Mouse (Mus musculus): ENCODE results near the gene Gpnmb. TPM values are rescaled to one million over a fixed set of nuclear protein-coding genes. Genes with fewer than 3 reads are reported as not detected.

Gene Gpnmb
- polyA plus RNA-seq, 1 experiment from 2014 or later = 0.66 TPM

GRCm38 (mm10) chr6:49013023-49013422 is 23.3 kb upstream of the Gpnmb start:
- Histone ChIP-seq H3K9me3 (0 out of 2 replicates have a peak, but pooled peaks cover 4% of the 10 kb centered on the region), H3K9ac (no peak overlapping the region), H3K27ac (replicated peaks) (no peak overlapping the region), H3K4me2 (no peak overlapping the region), H3K4me1 (peaks cover 8% of the 10 kb centered on the region), H3K27me3 (replicated peaks) (no peaks in the 10 kb centered on the region), H3K36me3 (no peaks in the 10 kb centered on the region), H3K4me3 (no peak overlapping the region)
- no peak for ATAC-seq (ENCODE audit: extremely low read depth, insufficient number of reproducible peaks, low FRiP score, low TSS enrichment)
- 69% methylated on average over 4 of the region's 4 CpGs for WGBS

DNA sequence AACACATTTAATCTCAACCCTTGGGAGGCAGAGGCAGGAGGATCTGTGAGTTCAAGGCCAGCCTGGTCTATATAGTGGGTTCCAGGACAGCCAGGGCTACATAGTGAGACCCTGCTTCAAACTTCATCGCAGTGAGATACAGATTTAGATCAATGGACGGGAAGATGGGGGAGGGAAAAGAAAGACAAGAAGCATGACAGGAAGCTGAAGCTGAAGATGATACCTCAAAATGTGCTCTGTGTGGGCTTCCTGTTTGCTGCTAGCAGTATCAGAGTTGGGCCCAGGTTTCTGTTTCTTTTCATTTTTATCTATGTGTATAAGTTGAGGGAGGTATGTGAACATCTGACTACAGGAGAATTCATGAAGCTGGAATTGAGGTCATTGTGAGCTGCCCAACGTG is 22.9 kb upstream of the Gpnmb start:
- Histone ChIP-seq H3K9ac (no peak overlapping the region), H3K4me1 (peaks cover 4% of the 10 kb centered on the region), H3K36me3 (no peaks in the 10 kb centered on the region), H3K4me3 (no peak overlapping the region), H3K4me2 (no peak overlapping the region), H3K27ac (replicated peaks) (no peak overlapping the region), H3K9me3 (0 out of 2 replicates have a peak, but pooled peaks cover 4% of the 10 kb centered on the region), H3K27me3 (replicated peaks) (no peaks in the 10 kb centered on the region)
- no peak for ATAC-seq (ENCODE audit: extremely low read depth, insufficient number of reproducible peaks, low FRiP score, low TSS enrichment)
- 68% methylated on average over 3 of the region's 3 CpGs for WGBS

GRCm38 (mm10) chr6:49017150-49017549 is 19.2 kb upstream of the Gpnmb start:
- no peaks in the 10 kb centered on the region for H3K36me3 ChIP-seq
- H3K9me3 ChIP-seq = no peaks in the 10 kb centered on the region
- H3K4me2 ChIP-seq = no peak overlapping the region
- no peak overlapping the region for H3K4me3 ChIP-seq
- H3K9ac ChIP-seq = no peak overlapping the region
- H3K27me3 ChIP-seq (replicated peaks) = no peaks in the 10 kb centered on the region
- no peak for ATAC-seq (ENCODE audit: extremely low read depth, insufficient number of reproducible peaks, low FRiP score, low TSS enrichment)
- no peaks in the 10 kb centered on the region for H3K4me1 ChIP-seq
- H3K27ac ChIP-seq (replicated peaks) = no peak overlapping the region
- 40% methylated on average over 12 of the region's 12 CpGs for WGBS

GRCm38 (mm10) chr6:49019341-49019740 is 17.0 kb upstream of the Gpnmb start:
- H3K9ac ChIP-seq = no peak overlapping the region
- H3K4me1 ChIP-seq = no peaks in the 10 kb centered on the region
- H3K4me3 ChIP-seq = no peak overlapping the region
- H3K36me3 ChIP-seq = no peaks in the 10 kb centered on the region
- H3K9me3 ChIP-seq = no peaks in the 10 kb centered on the region
- no peak overlapping the region for H3K27ac ChIP-seq (replicated peaks)
- no peak overlapping the region for H3K4me2 ChIP-seq
- no peaks in the 10 kb centered on the region for H3K27me3 ChIP-seq (replicated peaks)
- WGBS = 90% methylated on average over 1 of the region's 1 CpGs
- ATAC-seq (ENCODE audit: extremely low read depth, insufficient number of reproducible peaks, low FRiP score, low TSS enrichment) = no peak

DNA sequence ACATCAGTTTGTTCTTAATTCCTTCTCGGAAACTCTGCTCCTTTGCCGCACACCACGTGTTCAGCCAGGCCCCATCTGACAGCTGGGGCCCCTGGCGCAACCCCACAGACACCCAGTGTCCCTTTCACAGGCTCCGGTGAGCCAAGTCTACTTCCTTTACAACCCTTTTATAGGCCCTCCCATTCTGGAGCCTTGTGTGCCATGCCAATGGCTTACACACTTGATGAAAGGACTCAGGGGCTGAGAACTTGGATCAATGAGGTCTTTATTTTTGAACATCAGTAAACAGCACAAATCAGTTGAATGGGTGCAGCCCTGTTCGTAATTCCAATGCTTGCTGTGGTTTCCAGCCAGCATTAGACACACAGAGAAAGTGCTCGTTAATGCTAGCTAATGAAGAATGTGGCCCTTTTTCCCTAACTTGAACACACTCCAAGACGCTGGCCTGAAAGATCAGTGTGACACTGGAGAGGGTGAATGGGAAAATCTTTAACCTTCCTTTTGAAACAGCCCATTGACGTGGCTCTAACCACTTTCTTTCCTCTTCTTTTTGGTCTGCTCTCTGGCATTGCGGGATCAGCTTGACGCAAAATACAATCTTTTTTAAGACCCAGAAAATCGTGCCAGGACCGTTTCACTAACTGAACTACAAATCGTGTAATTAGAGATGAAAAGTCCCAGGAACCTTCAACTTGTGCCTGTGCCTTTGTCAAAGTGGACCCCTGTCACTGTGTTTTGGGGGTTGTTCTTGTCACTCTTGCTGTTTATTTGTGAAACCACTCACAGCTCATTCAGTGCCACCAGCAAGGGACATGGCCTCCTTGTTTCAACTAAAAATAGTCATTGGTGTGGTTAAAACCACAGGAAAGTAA is 15.0 kb upstream of the Gpnmb start:
- H3K4me2 ChIP-seq = no peak overlapping the region
- ATAC-seq (ENCODE audit: extremely low read depth, insufficient number of reproducible peaks, low FRiP score, low TSS enrichment) = no peak
- H3K9ac ChIP-seq = no peak overlapping the region
- no peak overlapping the region for H3K27ac ChIP-seq (replicated peaks)
- 76% methylated on average over 14 of the region's 14 CpGs for WGBS
- no peak overlapping the region for H3K4me3 ChIP-seq
- H3K36me3 ChIP-seq = no peaks in the 10 kb centered on the region
- H3K4me1 ChIP-seq = no peaks in the 10 kb centered on the region
- no peaks in the 10 kb centered on the region for H3K27me3 ChIP-seq (replicated peaks)
- H3K9me3 ChIP-seq = no peaks in the 10 kb centered on the region

DNA sequence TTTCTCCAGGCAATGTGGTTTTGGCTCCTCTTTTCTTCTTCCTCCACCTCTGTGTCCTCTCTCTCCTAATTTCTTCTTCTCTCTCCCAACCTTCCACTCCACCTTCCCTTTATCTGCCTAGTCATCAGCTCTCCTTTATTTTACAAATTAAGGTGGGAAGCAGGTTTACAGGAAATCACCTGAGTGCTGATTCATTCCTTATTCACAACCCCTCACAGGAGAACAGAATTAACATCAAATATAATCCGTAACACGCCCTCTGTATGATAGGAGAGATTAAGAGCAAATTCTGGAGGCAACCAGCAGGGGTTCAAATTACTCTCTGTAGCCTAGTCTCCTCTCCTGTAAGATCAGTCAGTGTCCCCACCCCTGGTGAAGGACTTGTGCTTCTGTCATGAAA is 14.0 kb upstream of the Gpnmb start:
- H3K9ac ChIP-seq = no peak overlapping the region
- no peaks in the 10 kb centered on the region for H3K4me1 ChIP-seq
- H3K36me3 ChIP-seq = no peaks in the 10 kb centered on the region
- no peak overlapping the region for H3K4me2 ChIP-seq
- no peak for ATAC-seq (ENCODE audit: extremely low read depth, insufficient number of reproducible peaks, low FRiP score, low TSS enrichment)
- 82% methylated on average over 2 of the region's 2 CpGs for WGBS
- H3K9me3 ChIP-seq = no peaks in the 10 kb centered on the region
- no peak overlapping the region for H3K4me3 ChIP-seq
- H3K27ac ChIP-seq (replicated peaks) = no peak overlapping the region
- H3K27me3 ChIP-seq (replicated peaks) = no peaks in the 10 kb centered on the region

DNA sequence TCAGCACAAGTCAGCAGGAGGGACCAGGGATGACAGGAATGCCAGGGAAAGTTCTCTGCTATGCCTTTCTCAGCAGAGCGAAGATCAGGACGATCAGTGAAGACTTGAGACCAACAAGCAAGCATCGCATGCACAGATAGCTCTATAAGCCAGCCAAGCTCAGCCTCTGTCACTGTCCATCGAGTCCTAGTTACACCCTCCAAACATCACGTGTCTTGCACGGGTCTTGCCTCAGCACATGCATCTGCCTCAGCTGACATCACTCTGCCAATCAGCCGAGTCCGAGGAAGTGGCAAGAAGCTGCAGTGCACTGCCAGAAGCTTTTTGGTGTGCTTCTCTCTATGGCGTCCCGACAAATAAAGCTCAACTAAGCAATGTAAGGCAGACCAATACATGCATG is 13.0 kb upstream of the Gpnmb start:
- no peak overlapping the region for H3K27ac ChIP-seq (replicated peaks)
- no peak overlapping the region for H3K4me3 ChIP-seq
- no peaks in the 10 kb centered on the region for H3K27me3 ChIP-seq (replicated peaks)
- 75% methylated on average over 10 of the region's 10 CpGs for WGBS
- H3K4me2 ChIP-seq = no peak overlapping the region
- no peaks in the 10 kb centered on the region for H3K9me3 ChIP-seq
- H3K9ac ChIP-seq = no peak overlapping the region
- ATAC-seq (ENCODE audit: extremely low read depth, insufficient number of reproducible peaks, low FRiP score, low TSS enrichment) = no peak
- no peaks in the 10 kb centered on the region for H3K36me3 ChIP-seq
- H3K4me1 ChIP-seq = no peaks in the 10 kb centered on the region

DNA sequence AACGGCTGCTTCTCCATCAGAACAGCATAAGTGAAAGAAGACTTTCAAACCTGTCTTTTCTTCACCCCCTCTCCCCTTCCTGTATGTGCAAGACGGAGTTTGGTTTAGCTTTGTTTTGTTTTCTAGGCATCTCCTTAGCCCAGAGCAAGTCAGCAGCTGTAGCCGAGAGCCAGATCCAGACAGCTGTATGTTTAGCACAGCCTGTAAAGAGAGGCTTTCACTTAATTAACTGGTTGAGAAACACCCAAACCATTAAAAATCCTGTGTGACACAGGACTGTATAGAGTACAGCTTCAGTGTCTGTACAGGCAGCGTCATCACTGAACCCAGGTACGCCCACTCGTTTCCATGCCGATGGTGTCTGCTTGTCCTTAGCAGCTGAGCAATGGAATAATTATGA is 11.1 kb upstream of the Gpnmb start:
- H3K36me3 ChIP-seq = no peaks in the 10 kb centered on the region
- no peak overlapping the region for H3K4me3 ChIP-seq
- H3K27ac ChIP-seq (replicated peaks) = no peak overlapping the region
- no peaks in the 10 kb centered on the region for H3K4me1 ChIP-seq
- no peak overlapping the region for H3K9ac ChIP-seq
- H3K4me2 ChIP-seq = no peak overlapping the region
- H3K27me3 ChIP-seq (replicated peaks) = no peaks in the 10 kb centered on the region
- no peak for ATAC-seq (ENCODE audit: extremely low read depth, insufficient number of reproducible peaks, low FRiP score, low TSS enrichment)
- WGBS = 80% methylated on average over 7 of the region's 7 CpGs
- H3K9me3 ChIP-seq = no peaks in the 10 kb centered on the region

DNA sequence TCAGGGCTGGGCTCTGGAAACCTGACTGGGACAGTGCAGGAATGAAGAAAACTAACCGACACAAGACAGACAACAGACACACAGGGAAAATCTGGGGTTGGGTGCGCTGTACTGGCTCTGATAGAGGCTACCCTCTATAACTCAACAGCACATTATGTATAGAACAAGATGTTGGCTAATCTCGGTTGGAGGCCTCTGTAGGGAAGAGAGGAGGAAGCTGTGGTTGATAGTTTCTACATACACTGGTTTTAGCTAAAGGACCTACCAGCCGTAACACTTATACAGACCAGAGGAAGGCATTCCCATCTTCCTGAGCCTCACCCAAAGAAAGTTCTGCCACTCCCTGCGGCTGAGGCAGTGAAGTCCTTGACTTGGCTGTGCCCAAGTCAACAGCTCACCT is 9.8 kb upstream of the Gpnmb start:
- Histone ChIP-seq H3K4me1 (no peaks in the 10 kb centered on the region), H3K4me2 (no peak overlapping the region), H3K9me3 (no peaks in the 10 kb centered on the region), H3K36me3 (no peaks in the 10 kb centered on the region), H3K9ac (no peak overlapping the region), H3K4me3 (no peak overlapping the region), H3K27ac (replicated peaks) (no peak overlapping the region), H3K27me3 (replicated peaks) (no peaks in the 10 kb centered on the region)
- WGBS = 72% methylated on average over 5 of the region's 5 CpGs
- no peak for ATAC-seq (ENCODE audit: extremely low read depth, insufficient number of reproducible peaks, low FRiP score, low TSS enrichment)

DNA sequence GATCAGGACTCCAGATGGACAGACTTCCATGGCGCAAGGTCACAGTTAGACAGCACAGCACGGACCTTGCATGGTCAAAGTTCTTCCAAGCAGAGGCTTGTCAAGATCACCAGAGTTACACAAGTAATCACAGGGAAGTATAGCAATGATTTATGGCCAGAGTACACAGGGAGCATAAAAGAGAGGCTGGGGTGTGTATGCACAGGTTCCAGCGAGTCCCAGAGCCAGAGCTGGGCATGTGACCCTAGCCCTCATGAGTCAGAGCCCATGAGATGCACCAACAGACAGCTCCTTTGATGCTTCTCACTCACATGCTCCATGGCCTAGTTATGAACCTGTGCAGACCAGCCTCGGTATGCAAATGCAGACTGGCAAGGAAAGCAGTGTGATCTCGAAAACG is 8.3 kb upstream of the Gpnmb start:
- WGBS = 83% methylated on average over 6 of the region's 6 CpGs
- H3K4me2 ChIP-seq = no peak overlapping the region

DNA sequence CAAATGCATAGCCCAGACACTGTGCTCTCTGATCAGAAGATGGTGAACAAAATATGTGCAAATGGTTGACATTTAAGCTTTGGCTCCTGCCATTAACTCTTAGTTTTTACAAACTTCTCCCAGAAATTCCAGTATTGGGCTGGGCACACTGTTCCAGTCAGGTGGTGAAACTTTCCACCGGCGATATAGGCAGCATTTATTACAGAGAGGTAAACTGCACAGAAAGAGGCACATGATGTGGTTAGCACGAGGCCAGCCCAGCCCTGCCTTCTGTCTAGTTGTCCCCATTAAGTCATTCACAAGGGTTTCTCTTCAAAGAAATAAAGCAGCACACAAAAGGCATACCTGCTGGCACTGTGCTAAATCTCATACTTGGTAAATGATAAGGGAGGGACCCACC is 7.6 kb upstream of the Gpnmb start:
- no peaks in the 10 kb centered on the region for H3K36me3 ChIP-seq
- H3K27me3 ChIP-seq (replicated peaks) = no peaks in the 10 kb centered on the region
- no peak overlapping the region for H3K4me2 ChIP-seq
- H3K9ac ChIP-seq = no peak overlapping the region
- no peaks in the 10 kb centered on the region for H3K9me3 ChIP-seq
- no peaks in the 10 kb centered on the region for H3K4me1 ChIP-seq
- no peak overlapping the region for H3K4me3 ChIP-seq
- WGBS = 69% methylated on average over 3 of the region's 3 CpGs
- no peak overlapping the region for H3K27ac ChIP-seq (replicated peaks)
- no peak for ATAC-seq (ENCODE audit: extremely low read depth, insufficient number of reproducible peaks, low FRiP score, low TSS enrichment)

More for the DNA sequence above, 8.3 kb upstream of the Gpnmb start:
- no peaks in the 10 kb centered on the region for H3K27me3 ChIP-seq (replicated peaks)
- no peak overlapping the region for H3K4me3 ChIP-seq
- H3K27ac ChIP-seq (replicated peaks) = no peak overlapping the region
- H3K4me1 ChIP-seq = no peaks in the 10 kb centered on the region
- no peak for ATAC-seq (ENCODE audit: extremely low read depth, insufficient number of reproducible peaks, low FRiP score, low TSS enrichment)
- H3K36me3 ChIP-seq = no peaks in the 10 kb centered on the region
- no peak overlapping the region for H3K9ac ChIP-seq
- H3K9me3 ChIP-seq = no peaks in the 10 kb centered on the region

GRCm38 (mm10) chr6:49031230-49031629 is 5.1 kb upstream of the Gpnmb start:
- H3K27me3 ChIP-seq (replicated peaks) = peaks cover 12% of the 10 kb centered on the region
- no peaks in the 10 kb centered on the region for H3K9me3 ChIP-seq
- H3K9ac ChIP-seq = no peak overlapping the region
- no peak overlapping the region for H3K4me2 ChIP-seq
- no peak overlapping the region for H3K4me3 ChIP-seq
- WGBS = 80% methylated on average over 4 of the region's 4 CpGs
- H3K36me3 ChIP-seq = no peaks in the 10 kb centered on the region
- H3K27ac ChIP-seq (replicated peaks) = no peak overlapping the region
- no peak for ATAC-seq (ENCODE audit: extremely low read depth, insufficient number of reproducible peaks, low FRiP score, low TSS enrichment)
- peaks cover under 1% of the 10 kb centered on the region; the same call in 1 of the 2 replicates for H3K4me1 ChIP-seq
